Mouse (Mus musculus) frontal cortex, postnatal 36 days (tissue): ENCODE data around the gene Clcnka.
A peak's percentile ranks its signal among the peaks of the same experiment; 100 is the strongest.

Source experiments
- DNase-seq, 2 experiments: peaks; one replicate each; pipeline ENCODE4 v3.0.0; 2022; ENCODE audit warnings: low spot score in 2 of 2

Clcnka gene

GRCm38 (mm10) chr4:141379674-141380073, 18.9 kb downstream of the Clcnka start:
- DNase-seq = no peak

- no peak for DNase-seq
These were observed 26.1 kb downstream of the Clcnka start for GRCm38 (mm10) chr4:141372426-141372825.

GRCm38 (mm10) chr4:141367997-141368791, 30.3 kb downstream of the Clcnka start, which contains the start of gene Fam131c:
TSS of gene Fam131c (plus strand) at chr4:141368220.
- no peak for DNase-seq

- DNase-seq = no peak
These were observed 32.6 kb downstream of the Clcnka start for GRCm38 (mm10) chr4:141365876-141366275.

GRCm38 (mm10) chr4:141365126-141365525, 33.4 kb downstream of the Clcnka start:
- no peak for DNase-seq

- DNase-seq = peak; percentile 78 to 81
These were observed 35.5 kb downstream of the Clcnka start for GRCm38 (mm10) chr4:141362937-141363548.

- DNase-seq = no peak
These were observed 37.7 kb downstream of the Clcnka start for GRCm38 (mm10) chr4:141360846-141361245.

- DNase-seq = no peak
These were observed 39.3 kb downstream of the Clcnka start for GRCm38 (mm10) chr4:141359222-141359621.

GRCm38 (mm10) chr4:141357811-141358210, 40.7 kb downstream of the Clcnka start:
- DNase-seq = no peak

GRCm38 (mm10) chr4:141353868-141354267, 44.7 kb downstream of the Clcnka start:
- no peak for DNase-seq

GRCm38 (mm10) chr4:141352986-141353385, 45.5 kb downstream of the Clcnka start:
- DNase-seq = no peak

- DNase-seq = no peak
These were observed 46.6 kb downstream of the Clcnka start for GRCm38 (mm10) chr4:141351972-141352371.

GRCm38 (mm10) chr4:141350015-141350414, 48.5 kb downstream of the Clcnka start:
- DNase-seq = no peak

- DNase-seq = no peak
These were observed 49.9 kb downstream of the Clcnka start for GRCm38 (mm10) chr4:141348616-141349015.

- DNase-seq = no peak
These were observed 51.1 kb downstream of the Clcnka start for GRCm38 (mm10) chr4:141347365-141347797.

- DNase-seq = no peak
These were observed 53.3 kb downstream of the Clcnka start for GRCm38 (mm10) chr4:141345219-141345618.

- DNase-seq = no peak
These were observed 55.0 kb downstream of the Clcnka start for GRCm38 (mm10) chr4:141343515-141343914.

GRCm38 (mm10) chr4:141341477-141341876, 57.0 kb downstream of the Clcnka start:
- DNase-seq = no peak

GRCm38 (mm10) chr4:141338853-141339252, 59.7 kb downstream of the Clcnka start:
- no peak for DNase-seq

GRCm38 (mm10) chr4:141337986-141338385, 60.5 kb downstream of the Clcnka start:
- no peak for DNase-seq

- no peak for DNase-seq
These were observed 62.3 kb downstream of the Clcnka start for GRCm38 (mm10) chr4:141336196-141336595.

- DNase-seq = no peak
These were observed 63.2 kb downstream of the Clcnka start for GRCm38 (mm10) chr4:141335263-141335796.

- DNase-seq = no peak
These were observed 63.8 kb downstream of the Clcnka start for GRCm38 (mm10) chr4:141334695-141335094.
